Mouse (Mus musculus) MEL (cell line): ENCODE results near the gene Osbpl8.
A peak's percentile ranks its signal among the peaks of the same experiment; 100 is the strongest.

Source experiments
- CTCF ChIP-seq, 3 experiments: IDR thresholded peaks in 2 of 3; conservative IDR thresholded peaks in 1 of 3; 2 replicates each; pipeline ENCODE4 v1.5.1; 2011 to 2012; ENCODE audit warnings: low read length in 3 of 3, low read depth in 2 of 3, mild to moderate bottlenecking in 2 of 3, improper control_type of control experiment in 1 of 3, inconsistent platforms in 1 of 3, mixed read lengths in 1 of 3, moderate library complexity in 1 of 3; ENCODE audit not compliant: control insufficient read depth in 1 of 3, insufficient read depth in 1 of 3, poor library complexity in 1 of 3, severe bottlenecking in 1 of 3
- EP300 ChIP-seq, 2 experiments: IDR thresholded peaks; 2 replicates each; pipeline ENCODE4 v1.6.1; 2011; ENCODE audit warnings: improper control_type of control experiment in 2 of 2, low read length in 2 of 2, low read depth in 1 of 2, mild to moderate bottlenecking in 1 of 2
- MAX ChIP-seq: IDR thresholded peaks from 2 replicates; pipeline ENCODE4 v1.6.1; 2011; ENCODE audit warnings: low read length, improper control_type of control experiment

GRCm38 (mm10) chr10:111299591-111299990 lies 135.0 kb downstream of the Osbpl8 start:
- peak in 1 of 3 experiments; percentile 13; a peak in 1 of 6 replicates for TF ChIP-seq CTCF (IDR thresholded peaks at IDR 0.05 in 2 of 3, conservative IDR thresholded peaks at IDR 0.05 in 1 of 3; ENCODE audit: control insufficient read depth in 1 of 3, insufficient read depth in 1 of 3, low read depth in 2 of 3, low read length in 3 of 3, poor library complexity in 1 of 3, severe bottlenecking in 1 of 3)
- TF ChIP-seq MAX, result no peak
- no peak for TF ChIP-seq EP300 (IDR thresholded peaks at IDR 0.05; ENCODE audit: low read depth in 1 of 2, low read length in 2 of 2)
